Mouse (Mus musculus) liver, postnatal 0 days (tissue): ENCODE measurements at regions not wholly inside any gene's neighbourhood (a gene's known extent, or its start where the extent isn't known, plus 50 kb on each side); places are given as distances from the start of the nearest gene placed in this dataset.
A peak's percentile ranks its signal among the peaks of the same experiment; 100 is the strongest.

Source experiments
- ATAC-seq: fragments of 200-750 bp; cut with Nextera tagmentation; 2 replicates; pipeline ENCODE4 v1.8.0; 2017; ENCODE audit warnings: mild to moderate bottlenecking, moderate library complexity
- DNase-seq: peaks from one replicate; pipeline ENCODE4 v3.0.0-alpha.2; 2016
- H3K27ac ChIP-seq: fragments of 300-500 bp; sonication (generic); 2 replicates; pipeline ENCODE4 v1.5.1; 2014; ENCODE audit warnings: antibody characterized with exemption, moderate library complexity, mild to moderate bottlenecking, low read depth
- H3K27me3 ChIP-seq: fragments of 300-500 bp; sonication (generic); 2 replicates; pipeline ENCODE4 v1.6.1; 2014; ENCODE audit warnings: low read length, control low read depth, mixed read lengths; ENCODE audit not compliant: insufficient read depth
- H3K36me3 ChIP-seq: fragments of 300-500 bp; sonication (generic); replicated peaks from 2 replicates; pipeline ENCODE4 v1.6.1; 2014; ENCODE audit warnings: mild to moderate bottlenecking, control low read depth, low read length, moderate library complexity, mixed read lengths; ENCODE audit not compliant: insufficient read depth
- H3K4me1 ChIP-seq: fragments of 300-500 bp; sonication (generic); 2 replicates; pipeline ENCODE4 v1.6.1; 2014; ENCODE audit warnings: antibody characterized with exemption, mild to moderate bottlenecking, control low read depth; ENCODE audit not compliant: insufficient read depth
- H3K4me2 ChIP-seq: fragments of 300-500 bp; sonication (generic); 2 replicates; pipeline ENCODE4 v1.6.1; 2014; ENCODE audit warnings: low read depth, mild to moderate bottlenecking, low read length, moderate library complexity, mixed read lengths
- H3K4me3 ChIP-seq: fragments of 300-500 bp; sonication (generic); 2 replicates; pipeline ENCODE4 v1.5.1; 2014; ENCODE audit warnings: low read depth, low read length
- H3K9ac ChIP-seq: fragments of 300-500 bp; sonication (generic); replicated peaks from 2 replicates; pipeline ENCODE4 v1.6.1; 2014; ENCODE audit warnings: mild to moderate bottlenecking, moderate library complexity
- H3K9me3 ChIP-seq: fragments of 300-500 bp; sonication (generic); 2 replicates; pipeline ENCODE4 v1.6.1; 2016; ENCODE audit warnings: mild to moderate bottlenecking, control low read depth, low read length, mixed read lengths
- CTCF ChIP-seq: sonication (generic); IDR thresholded peaks from 2 replicates; pipeline ENCODE4 v1.5.1; 2016; ENCODE audit warnings: antibody characterized with exemption, low read depth
- EP300 ChIP-seq: IDR thresholded peaks from 2 replicates; pipeline ENCODE4 v1.6.1; 2016; ENCODE audit warnings: antibody characterized with exemption, low read depth, mild to moderate bottlenecking
- WGBS: fragments of 180-500 bp; shearing (Covaris S2); extraction: QIAGEN DNeasy Blood & Tissue Kit; methylation state at CpG from one replicate; pipeline ENCODE4 v1.1.7; 2014; ENCODE audit not compliant: insufficient replicate concordance; 5-methylcytosine and 5-hydroxymethylcytosine counted together

DNA sequence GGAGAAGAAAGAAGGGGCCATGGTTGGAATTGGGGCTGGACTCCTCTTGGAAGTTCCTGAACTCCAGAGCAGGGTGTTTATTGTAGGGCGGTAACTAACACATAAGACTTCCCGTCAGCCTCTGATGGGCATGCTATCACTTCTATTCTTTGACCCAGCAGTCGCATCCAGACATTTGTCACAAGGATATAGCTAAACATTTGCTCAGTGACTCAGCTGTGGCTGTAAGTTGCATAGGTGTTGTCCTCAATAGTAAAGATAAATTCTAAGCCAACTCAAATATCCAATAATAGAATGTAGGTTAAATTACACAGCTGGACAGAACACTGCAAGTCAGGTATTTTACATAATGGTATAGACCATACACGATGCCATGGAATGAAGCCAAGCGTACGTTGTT is 154.9 kb downstream of the Pfkfb3 start:
- H3K27ac ChIP-seq, result no peak overlapping the region
- no peak overlapping the region for H3K4me3 ChIP-seq
- H3K27me3 ChIP-seq, result no peaks in the 10 kb centered on the region
- no peaks in the 10 kb centered on the region for H3K9me3 ChIP-seq
- H3K36me3 ChIP-seq, result no peaks in the 10 kb centered on the region
- H3K9ac ChIP-seq, result no peak overlapping the region
- peaks cover 6% of the 10 kb centered on the region for H3K4me1 ChIP-seq
- TF ChIP-seq CTCF (no peak), EP300 (no peak)
- no peak overlapping the region for H3K4me2 ChIP-seq
- ATAC-seq (no peak), DNase-seq (no peak)
- WGBS, result 59% methylated on average over 6 of the region's 6 CpGs

DNA sequence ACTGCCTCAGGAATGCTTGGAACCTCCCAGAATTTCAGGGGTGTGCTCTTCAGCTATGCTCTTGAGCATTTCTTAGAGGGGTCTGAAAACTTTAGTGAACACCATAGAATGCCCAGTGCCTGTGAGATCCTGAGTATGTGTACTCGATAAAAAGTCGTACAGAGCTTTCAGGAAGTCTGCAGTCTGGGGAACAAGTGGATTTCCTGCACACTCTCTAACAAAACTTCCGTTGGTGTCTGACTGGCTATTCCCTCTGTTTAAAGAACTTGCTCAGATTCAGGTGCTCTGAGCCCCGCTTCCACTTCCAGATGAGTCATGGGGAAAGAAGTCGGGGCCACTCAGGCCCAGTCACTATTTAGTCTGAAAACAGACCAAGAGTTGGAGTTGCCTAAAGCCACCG is 155.5 kb downstream of the Pfkfb3 start:
- Histone ChIP-seq H3K27me3 (no peaks in the 10 kb centered on the region), H3K4me2 (peak overlapping the region; percentile 7; the same call in 1 of the 2 replicates), H3K27ac (no peak overlapping the region), H3K4me3 (no peak overlapping the region), H3K9me3 (no peaks in the 10 kb centered on the region), H3K4me1 (peaks cover 6% of the 10 kb centered on the region), H3K36me3 (no peaks in the 10 kb centered on the region), H3K9ac (no peak overlapping the region)
- no peak for TF ChIP-seq EP300
- TF ChIP-seq CTCF, result no peak
- no peak for DNase-seq
- WGBS, result 26% methylated on average over 6 of the region's 6 CpGs
- ATAC-seq, result no peak

DNA sequence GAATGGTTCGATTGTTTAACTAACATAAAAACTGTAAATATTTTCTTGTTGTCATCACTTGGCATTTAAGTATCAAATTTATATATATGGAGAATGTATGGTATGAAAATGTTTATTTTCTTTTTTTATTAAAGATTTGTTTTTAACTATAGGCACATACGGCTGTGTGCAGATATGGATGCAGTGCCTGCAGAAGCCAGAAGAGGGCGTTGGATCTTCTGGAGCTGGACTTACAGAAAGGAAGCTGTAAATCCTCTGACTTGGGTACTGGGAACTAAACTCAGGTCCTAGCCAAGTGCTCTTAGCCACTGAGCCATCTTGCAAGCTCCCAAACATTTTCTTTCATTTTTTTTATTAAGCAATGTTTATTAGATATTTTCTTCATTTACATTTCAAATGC is 157.0 kb downstream of the Pfkfb3 start:
- 69% methylated on average over 3 of the region's 3 CpGs for WGBS
- Histone ChIP-seq H3K4me2 (no peak overlapping the region), H3K9me3 (no peaks in the 10 kb centered on the region), H3K4me3 (no peak overlapping the region), H3K36me3 (no peaks in the 10 kb centered on the region), H3K27ac (no peak overlapping the region), H3K9ac (no peak overlapping the region), H3K27me3 (no peaks in the 10 kb centered on the region), H3K4me1 (peaks cover 6% of the 10 kb centered on the region)
- ATAC-seq (no peak), DNase-seq (no peak)
- TF ChIP-seq EP300 (no peak), CTCF (peak; percentile 25; the same call in 1 of the 2 replicates)

DNA sequence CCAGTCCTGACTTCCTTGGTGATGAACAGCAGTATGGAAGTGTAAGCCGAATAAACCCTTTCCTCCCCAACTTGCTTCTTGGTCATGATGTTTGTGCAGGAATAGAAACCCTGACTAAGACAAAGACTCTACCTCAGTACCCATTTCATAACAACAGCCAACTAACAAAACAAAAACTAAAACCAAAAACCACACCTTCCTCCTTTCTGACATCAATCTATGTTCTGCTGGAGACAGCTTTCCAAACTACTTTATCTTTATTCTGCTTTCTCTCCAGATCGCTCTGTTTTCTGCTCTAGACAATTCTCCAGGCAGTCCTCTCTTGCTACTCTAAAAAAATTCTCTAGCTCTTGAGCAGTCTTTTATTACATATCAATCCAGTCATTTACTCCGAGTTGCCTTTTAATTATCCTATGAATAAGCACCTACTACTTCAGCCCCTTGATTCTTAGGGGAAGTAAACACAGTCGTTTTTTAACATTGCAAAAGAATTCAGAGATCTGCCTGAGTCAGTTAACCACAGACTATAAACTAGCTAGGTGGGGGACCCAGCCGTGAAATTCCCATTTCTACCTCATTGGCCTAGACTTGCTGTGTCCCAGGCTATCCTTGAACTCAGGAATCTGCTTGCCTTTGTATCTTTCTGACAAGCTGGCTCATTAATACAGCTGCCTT is 159.1 kb downstream of the Pfkfb3 start:
- Histone ChIP-seq H3K27me3 (no peaks in the 10 kb centered on the region), H3K27ac (0 out of 2 replicates have a peak overlapping the region, but pooled peaks have one; percentile 34), H3K36me3 (no peaks in the 10 kb centered on the region), H3K4me1 (peaks cover 6% of the 10 kb centered on the region), H3K4me3 (no peak overlapping the region), H3K4me2 (no peak overlapping the region), H3K9ac (no peak overlapping the region), H3K9me3 (no peaks in the 10 kb centered on the region)
- DNase-seq (no peak), ATAC-seq (no peak)
- WGBS, result 33% methylated on average over 4 of the region's 5 CpGs
- TF ChIP-seq CTCF (no peak), EP300 (no peak)

DNA sequence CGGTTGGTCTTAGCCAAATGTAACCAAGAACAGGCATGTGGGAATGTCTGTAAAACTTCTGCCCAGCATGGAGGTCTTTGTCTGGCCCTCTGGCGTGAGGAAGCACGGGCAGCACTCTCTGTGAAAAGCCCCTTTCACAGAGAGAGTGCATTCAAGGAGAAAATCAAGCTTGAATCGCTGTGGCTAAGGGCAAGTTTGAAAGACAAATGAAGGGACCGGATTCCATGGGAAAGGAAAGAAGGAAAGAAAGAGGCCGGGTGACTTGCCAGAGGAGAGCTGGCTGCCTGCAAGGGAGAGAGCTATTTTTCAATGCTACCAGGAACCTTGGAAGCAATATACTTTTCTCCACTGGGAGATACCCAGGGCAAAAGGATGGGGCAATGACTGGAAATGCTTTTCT is 162.2 kb downstream of the Pfkfb3 start:
- Histone ChIP-seq H3K27ac (no peak overlapping the region), H3K4me2 (no peak overlapping the region), H3K36me3 (no peaks in the 10 kb centered on the region), H3K4me1 (no peaks in the 10 kb centered on the region; the same call in 1 of the 2 replicates), H3K4me3 (no peak overlapping the region), H3K9me3 (no peaks in the 10 kb centered on the region), H3K9ac (no peak overlapping the region), H3K27me3 (no peaks in the 10 kb centered on the region)
- WGBS, result 80% methylated on average over 6 of the region's 6 CpGs
- TF ChIP-seq CTCF, result no peak
- TF ChIP-seq EP300, result no peak
- DNase-seq, result no peak
- ATAC-seq, result no peak

DNA sequence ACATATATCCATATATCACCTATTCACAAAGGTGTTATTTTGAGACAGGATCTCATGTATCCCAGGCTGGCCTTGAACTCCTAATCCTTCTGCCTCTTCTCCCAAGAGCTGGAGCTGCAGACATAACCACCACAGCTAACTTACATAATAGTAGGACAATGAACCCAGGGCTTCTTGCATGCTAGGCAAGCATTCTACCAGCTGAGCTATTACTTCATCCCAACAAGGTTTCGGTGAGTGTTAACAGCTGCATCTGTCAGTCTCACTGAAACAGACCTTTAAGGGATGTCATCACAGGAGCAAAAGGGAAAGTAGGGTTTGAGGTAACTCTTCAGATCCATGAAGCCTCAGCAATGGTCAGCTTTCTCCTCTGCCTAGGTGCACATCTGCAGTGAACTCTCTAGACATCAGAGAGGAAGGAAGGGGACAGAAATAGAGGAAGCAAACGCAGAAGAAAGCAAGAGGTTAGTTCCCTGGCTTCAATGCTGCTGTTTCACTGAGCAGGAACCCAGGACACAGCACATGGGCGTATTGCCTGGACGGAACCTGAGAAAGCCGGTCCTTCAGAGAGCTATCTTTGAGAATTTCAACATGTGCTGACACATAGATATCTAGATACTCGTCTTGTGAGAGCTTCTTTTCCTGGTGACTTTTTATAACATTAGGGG is 163.1 kb downstream of the Pfkfb3 start:
- ATAC-seq, result no peak
- WGBS, result 31% methylated on average over 6 of the region's 6 CpGs
- Histone ChIP-seq H3K9ac (no peak overlapping the region), H3K4me1 (no peaks in the 10 kb centered on the region; the same call in 1 of the 2 replicates), H3K36me3 (no peaks in the 10 kb centered on the region), H3K27ac (no peak overlapping the region), H3K9me3 (no peaks in the 10 kb centered on the region), H3K4me3 (no peak overlapping the region), H3K4me2 (no peak overlapping the region), H3K27me3 (no peaks in the 10 kb centered on the region)
- TF ChIP-seq CTCF (no peak), EP300 (no peak)
- DNase-seq, result no peak
